Mouse (Mus musculus) myocyte (in vitro differentiated cells): ENCODE measurements around the gene Lcn2. TPM values are rescaled to one million over a fixed set of nuclear protein-coding genes. Genes with fewer than 3 reads are reported as not detected.

Experiments used
- H3K27me3 ChIP-seq: one replicate; pipeline ENCODE4 v1.6.1; 2011; ENCODE audit not compliant: control insufficient read depth, insufficient read depth, insufficient read length
- H3K36me3 ChIP-seq: one replicate; pipeline ENCODE4 v1.6.1; 2011; ENCODE audit not compliant: control insufficient read depth, insufficient read depth
- H3K4me2 ChIP-seq: one replicate; pipeline ENCODE4 v1.6.1; 2011; ENCODE audit warnings: low read depth, control low read depth
- H3K4me3 ChIP-seq: one replicate; pipeline ENCODE4 v1.5.1; 2011; ENCODE audit warnings: mild to moderate bottlenecking, control low read depth, moderate library complexity
- H3K79me2 ChIP-seq: one replicate; pipeline ENCODE4 v1.6.1; 2011; ENCODE audit not compliant: control insufficient read depth, insufficient read depth
- H3ac ChIP-seq: one replicate; pipeline ENCODE4 v1.6.1; 2011; ENCODE audit not compliant: control insufficient read depth, insufficient read length
- CEBPB ChIP-seq: IDR thresholded peaks from 2 replicates; pipeline ENCODE4 v1.6.1; 2011; ENCODE audit warnings: mild to moderate bottlenecking, moderate library complexity; ENCODE audit not compliant: poor library complexity, insufficient read depth, severe bottlenecking
- E2F4 ChIP-seq: IDR thresholded peaks from one replicate; pipeline ENCODE4 v1.6.1; 2011; ENCODE audit warnings: mild to moderate bottlenecking, control low read depth, moderate library complexity; ENCODE audit not compliant: insufficient read depth
- MAX ChIP-seq: IDR thresholded peaks from one replicate; pipeline ENCODE4 v1.6.1; 2011; ENCODE audit warnings: low read depth, mild to moderate bottlenecking, control low read depth
- MYOD1 ChIP-seq, 3 experiments: IDR thresholded peaks; one replicate each; pipeline ENCODE4 v1.6.1; 2011; ENCODE audit warnings: control low read depth in 2 of 3, low read depth in 2 of 3, mild to moderate bottlenecking in 2 of 3, moderate library complexity in 1 of 3; ENCODE audit not compliant: insufficient read length in 2 of 3, control insufficient read depth in 1 of 3
- MYOG ChIP-seq, 3 experiments: IDR thresholded peaks; one replicate each; pipeline ENCODE4 v1.6.1; 2011; ENCODE audit warnings: control low read depth in 2 of 3, low read depth in 2 of 3, mild to moderate bottlenecking in 2 of 3; ENCODE audit not compliant: insufficient read length in 2 of 3, control insufficient read depth in 1 of 3, insufficient read depth in 1 of 3
- POLR2A ChIP-seq: IDR thresholded peaks from one replicate; pipeline ENCODE4 v1.6.1; 2011; ENCODE audit warnings: low read depth, mild to moderate bottlenecking, control low read depth, moderate library complexity; ENCODE audit not compliant: insufficient read length
- POLR2AphosphoS2 ChIP-seq: IDR thresholded peaks from one replicate; pipeline ENCODE4 v1.6.1; 2011; ENCODE audit warnings: low read depth, control low read depth; ENCODE audit not compliant: insufficient read length
- REST ChIP-seq: IDR thresholded peaks from one replicate; pipeline ENCODE4 v1.6.1; 2011; ENCODE audit warnings: mild to moderate bottlenecking, control low read depth, moderate library complexity; ENCODE audit not compliant: insufficient read depth, insufficient read length
- SRF ChIP-seq: IDR thresholded peaks from one replicate; pipeline ENCODE4 v1.6.1; 2011; ENCODE audit warnings: low read depth; ENCODE audit not compliant: control insufficient read depth, insufficient read length
- TCF12 ChIP-seq: IDR thresholded peaks from one replicate; pipeline ENCODE4 v1.6.1; 2011; ENCODE audit warnings: mild to moderate bottlenecking, control low read depth; ENCODE audit not compliant: poor library complexity, insufficient read depth, severe bottlenecking
- TCF3 ChIP-seq: IDR thresholded peaks from one replicate; pipeline ENCODE4 v1.6.1; 2011; ENCODE audit warnings: low read depth, control low read depth; ENCODE audit not compliant: insufficient read length
- USF1 ChIP-seq: IDR thresholded peaks from one replicate; pipeline ENCODE4 v1.6.1; 2011; ENCODE audit warnings: low read depth, mild to moderate bottlenecking, control low read depth, moderate library complexity
- polyA plus RNA-seq: library from polyadenylated mRNA; unstranded; fragments of >200 nt; fragmentation: generic; extraction: Trizol; gene quantifications from one replicate; pipeline ENCODE4 v1.2.1, GENCODE M21; 2012; ENCODE audit warnings: missing spikeins

Gene Lcn2
- polyA plus RNA-seq, 1 experiment = 0.02 TPM

DNA sequence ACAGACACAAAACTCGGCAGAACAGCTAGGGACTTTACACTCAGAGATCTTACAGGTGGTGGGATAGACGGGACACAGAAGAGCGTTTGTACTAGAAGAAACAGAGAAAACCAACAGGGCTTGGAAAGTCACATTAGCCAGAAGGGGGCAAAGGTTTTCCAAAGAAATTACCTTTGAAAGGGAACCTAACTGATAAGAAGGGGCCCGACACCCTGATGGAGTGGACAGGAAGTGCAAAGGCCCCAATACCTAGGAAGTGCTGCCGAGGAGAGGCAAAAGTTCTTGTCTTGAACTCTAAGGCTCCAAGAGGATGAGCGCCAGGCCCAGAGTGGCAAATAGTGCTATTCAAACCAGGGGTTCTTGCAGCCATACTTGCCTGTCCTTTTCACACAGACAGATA is 34.2 kb downstream of the Lcn2 start:
- no peak overlapping the region for H3ac ChIP-seq
- no peaks in the 10 kb centered on the region for H3K36me3 ChIP-seq
- peak overlapping the region; percentile 33 for H3K4me3 ChIP-seq
- peak overlapping the region; percentile 90 for H3K4me2 ChIP-seq
- TF ChIP-seq TCF12 (no peak), POLR2A (no peak), REST (no peak), MYOG (IDR thresholded peaks at IDR 0.05; ENCODE audit: control insufficient read depth in 1 of 3, insufficient read depth in 1 of 3, insufficient read length in 2 of 3, low read depth in 2 of 3) (no peak), E2F4 (no peak), USF1 (no peak), CEBPB (no peak), MYOD1 (IDR thresholded peaks at IDR 0.05; ENCODE audit: control insufficient read depth in 1 of 3, insufficient read length in 2 of 3, low read depth in 2 of 3) (no peak), MAX (no peak), SRF (no peak), POLR2AphosphoS2 (no peak), TCF3 (no peak)
- no peaks in the 10 kb centered on the region for H3K79me2 ChIP-seq
- no peaks in the 10 kb centered on the region for H3K27me3 ChIP-seq

DNA sequence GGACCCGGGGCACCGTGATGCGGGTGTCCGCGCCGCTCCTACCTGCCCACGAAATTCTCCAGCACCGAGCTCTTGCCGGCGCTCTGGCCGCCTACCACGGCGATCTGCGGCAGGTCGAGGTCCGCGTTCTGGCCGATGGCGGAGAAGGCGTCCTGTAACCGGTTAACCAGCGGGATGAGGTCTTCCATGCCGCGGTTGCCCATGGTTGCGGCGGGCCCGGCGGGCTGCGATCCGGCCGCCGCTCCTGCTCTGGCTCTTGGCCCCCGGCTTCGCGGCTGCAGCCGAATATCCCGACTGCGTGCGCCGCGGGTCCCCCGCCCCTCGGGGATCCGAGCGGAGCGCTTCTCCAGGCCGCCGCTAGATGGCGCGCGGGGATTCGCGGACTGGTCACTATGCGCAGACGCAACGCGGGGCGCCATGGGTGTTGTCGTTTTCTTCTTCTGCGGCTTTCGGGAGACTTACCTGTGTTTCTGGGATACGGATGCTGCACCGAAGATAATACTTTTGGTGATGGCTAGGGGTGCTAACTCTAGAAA is 35.0 kb downstream of the Lcn2 start, which contains the start of gene Dnm1:
Gene Dnm1, minus strand, starts transcription at position 332 of the 536 bp plus-strand sequence.
- H3K27me3 ChIP-seq = no peaks in the 10 kb centered on the region
- no peaks in the 10 kb centered on the region for H3K79me2 ChIP-seq
- H3ac ChIP-seq = peak within 1 kb of the TSS; percentile 6
- H3K4me2 ChIP-seq = peak within 1 kb of the TSS; percentile 90
- TF ChIP-seq POLR2AphosphoS2 = peak; percentile 9
- TF ChIP-seq CEBPB = no peak
- no peaks in the 10 kb centered on the region for H3K36me3 ChIP-seq
- peak within 1 kb of the TSS; percentile 33 for H3K4me3 ChIP-seq

DNA sequence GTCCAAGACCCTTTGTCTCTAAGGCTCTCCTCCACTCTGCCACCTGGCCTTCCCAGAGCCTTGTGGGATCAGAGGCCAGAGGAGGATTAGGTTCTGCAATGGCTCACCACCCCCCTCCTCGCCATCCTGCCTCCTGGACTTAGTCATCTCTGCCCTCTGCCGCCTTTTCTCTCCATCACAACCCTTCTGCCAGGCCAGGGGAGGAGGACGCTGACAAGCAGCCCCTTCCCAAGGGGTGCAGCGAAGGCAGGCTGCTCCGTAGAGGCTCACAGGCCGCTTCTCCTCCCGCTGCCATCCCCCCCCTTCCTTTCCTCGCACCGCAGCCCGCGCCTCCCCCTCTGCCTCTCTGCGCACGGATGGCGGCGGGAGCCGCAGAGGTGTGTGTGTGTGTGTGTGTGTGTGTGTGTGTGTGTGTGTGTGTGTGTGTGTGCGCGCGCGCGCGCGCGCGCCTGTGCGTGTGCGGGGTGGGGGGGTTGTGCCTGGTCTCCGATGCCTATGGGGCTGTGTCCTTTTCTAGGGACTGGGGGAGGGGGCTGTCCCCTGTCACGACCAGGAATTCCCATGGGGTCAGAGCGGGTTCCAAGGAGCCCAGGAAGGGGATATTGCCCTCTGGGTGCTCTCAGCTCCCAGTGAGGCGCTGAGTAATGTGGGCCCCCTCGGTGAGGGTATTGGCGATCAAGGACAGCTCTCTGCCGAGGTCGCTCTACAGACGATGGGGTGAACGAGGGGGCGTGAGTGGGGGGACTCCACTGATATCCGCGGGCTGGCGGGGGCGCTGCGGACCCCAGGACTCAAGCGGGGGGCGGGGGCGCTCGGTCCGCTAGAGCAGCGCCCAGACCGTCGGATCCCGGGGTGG is 35.7 kb downstream of the Lcn2 start, which contains the start of gene Ciz1:
Gene Ciz1, plus strand, starts transcription at position 177 of the 856 bp plus-strand sequence.
- peak within 1 kb of the TSS; percentile 6 for H3ac ChIP-seq
- TF ChIP-seq POLR2AphosphoS2 (no peak), CEBPB (no peak), POLR2A (no peak), TCF3 (no peak), MAX (no peak), SRF (no peak), USF1 (no peak)
- no peaks in the 10 kb centered on the region for H3K36me3 ChIP-seq
- no peaks in the 10 kb centered on the region for H3K27me3 ChIP-seq
- no peaks in the 10 kb centered on the region for H3K79me2 ChIP-seq
- H3K4me2 ChIP-seq = peak within 1 kb of the TSS; percentile 90
- H3K4me3 ChIP-seq = peak within 1 kb of the TSS; percentile 33

DNA sequence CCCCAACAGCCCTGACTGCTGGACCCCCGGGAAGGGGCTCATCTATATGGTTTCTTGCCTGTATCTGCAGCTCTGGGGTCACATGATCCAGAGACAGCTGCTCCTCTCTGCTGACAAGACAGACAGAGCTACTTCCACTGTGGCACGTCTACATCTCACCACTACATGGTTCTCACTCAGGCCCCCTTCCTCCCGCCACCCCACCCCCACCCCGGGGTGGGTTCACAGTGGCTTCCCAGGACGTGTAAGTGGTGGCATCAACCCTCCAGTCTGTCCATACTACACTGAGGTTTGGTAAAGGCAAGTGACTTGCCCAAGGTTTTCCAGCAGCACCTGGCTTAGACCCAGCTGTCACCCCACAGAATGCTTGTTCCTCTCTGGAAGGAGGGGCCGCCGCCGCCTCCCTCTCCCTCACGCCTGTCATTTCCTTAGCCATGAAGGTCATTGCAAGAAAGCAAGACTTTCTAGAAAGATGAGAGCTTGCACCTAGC is 36.5 kb downstream of the Lcn2 start:
- H3K79me2 ChIP-seq = no peaks in the 10 kb centered on the region
- TF ChIP-seq MYOD1 (IDR thresholded peaks at IDR 0.05; ENCODE audit: control insufficient read depth in 1 of 3, insufficient read length in 2 of 3, low read depth in 2 of 3) (peak in 1 of 3 experiments; percentile 13), USF1 (peak; percentile 25), POLR2AphosphoS2 (no peak), POLR2A (no peak), MYOG (IDR thresholded peaks at IDR 0.05; ENCODE audit: control insufficient read depth in 1 of 3, insufficient read depth in 1 of 3, insufficient read length in 2 of 3, low read depth in 2 of 3) (peak in 1 of 3 experiments; percentile 27)
- peak overlapping the region; percentile 90 for H3K4me2 ChIP-seq
- H3ac ChIP-seq = no peak overlapping the region
- peak overlapping the region; percentile 33 for H3K4me3 ChIP-seq
- H3K27me3 ChIP-seq = no peaks in the 10 kb centered on the region
- H3K36me3 ChIP-seq = no peaks in the 10 kb centered on the region

DNA sequence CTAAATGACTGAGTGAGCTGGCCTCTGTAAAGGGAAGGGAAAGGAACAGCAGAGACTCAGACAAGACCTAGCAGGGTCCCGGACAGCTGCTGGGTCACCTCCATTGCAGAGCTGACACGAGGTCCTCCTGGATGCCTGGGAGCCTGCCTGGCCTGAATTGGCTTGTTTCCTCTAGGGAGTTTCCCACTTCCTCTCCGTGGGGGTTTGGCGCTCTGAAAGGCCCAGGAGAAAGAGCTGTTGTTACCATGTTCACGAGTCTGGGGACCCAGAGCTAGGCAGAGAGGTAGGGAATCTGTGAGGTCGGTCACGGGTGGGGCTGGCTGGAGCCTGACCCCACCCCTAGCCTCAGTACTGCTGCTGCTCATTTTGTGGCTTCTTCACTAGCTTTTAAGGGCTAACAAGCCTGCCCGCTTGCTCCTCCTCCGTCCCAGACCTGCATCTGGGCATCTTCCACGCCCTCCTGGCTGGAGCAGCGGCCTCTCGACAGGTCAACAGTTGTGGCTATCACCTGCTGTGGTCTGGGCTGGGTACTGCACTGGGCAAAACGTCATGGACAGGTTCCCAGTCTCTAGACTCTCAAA is 37.5 kb downstream of the Lcn2 start:
- TF ChIP-seq MAX (no peak), USF1 (no peak), TCF3 (no peak), MYOD1 (IDR thresholded peaks at IDR 0.05; ENCODE audit: control insufficient read depth in 1 of 3, insufficient read length in 2 of 3, low read depth in 2 of 3) (no peak)
- no peaks in the 10 kb centered on the region for H3K27me3 ChIP-seq
- no peak overlapping the region for H3ac ChIP-seq
- H3K79me2 ChIP-seq = no peaks in the 10 kb centered on the region
- no peak overlapping the region for H3K4me3 ChIP-seq
- H3K36me3 ChIP-seq = no peaks in the 10 kb centered on the region
- H3K4me2 ChIP-seq = no peak overlapping the region
